Mouse (Mus musculus) ES-Bruce4 (cell line): ENCODE measurements at regions not wholly inside any gene's neighbourhood (a gene's known extent, or its start where the extent isn't known, plus 50 kb on each side); places are given as distances from the start of the nearest gene placed in this dataset.

Experiments used
- H3K27ac ChIP-seq: 2 replicates; pipeline ENCODE4 v1.5.1; 2012; ENCODE audit warnings: low read length, inconsistent platforms; ENCODE audit not compliant: insufficient read depth
- H3K27me3 ChIP-seq: 2 replicates; pipeline ENCODE4 v1.6.1; 2012; ENCODE audit warnings: mild to moderate bottlenecking, low read length, inconsistent platforms; ENCODE audit not compliant: control insufficient read depth, poor library complexity, insufficient read depth, severe bottlenecking
- H3K36me3 ChIP-seq: 2 replicates; pipeline ENCODE4 v1.6.1; 2012; ENCODE audit warnings: inconsistent platforms, mild to moderate bottlenecking, low read length, moderate library complexity; ENCODE audit not compliant: control insufficient read depth, poor library complexity, insufficient read depth, severe bottlenecking
- H3K4me1 ChIP-seq: one replicate; pipeline ENCODE4 v1.8.1; 2011; ENCODE audit warnings: low read length; ENCODE audit not compliant: control insufficient read depth, insufficient read depth
- H3K4me3 ChIP-seq: 2 replicates; pipeline ENCODE4 v1.5.1; 2011; ENCODE audit warnings: low read depth, mild to moderate bottlenecking, low read length
- H3K9ac ChIP-seq: 2 replicates; pipeline ENCODE4 v1.6.1; 2012; ENCODE audit warnings: low read depth, mild to moderate bottlenecking, inconsistent platforms; ENCODE audit not compliant: poor library complexity, severe bottlenecking
- H3K9me3 ChIP-seq: replicated peaks from 2 replicates; pipeline ENCODE4 v1.6.1; 2012; ENCODE audit warnings: mild to moderate bottlenecking, low read length, inconsistent platforms; ENCODE audit not compliant: control insufficient read depth, poor library complexity, insufficient read depth, severe bottlenecking
- CTCF ChIP-seq: IDR thresholded peaks from one replicate; pipeline ENCODE4 v1.8.1; 2011; ENCODE audit warnings: low read depth, low read length
- EP300 ChIP-seq: IDR thresholded peaks from 2 replicates; pipeline ENCODE4 v1.6.1; 2011; ENCODE audit warnings: low read depth, low read length; ENCODE audit not compliant: insufficient read depth
- POLR2A ChIP-seq: IDR thresholded peaks from one replicate; pipeline ENCODE4 v1.8.1; 2011; ENCODE audit warnings: low read length; ENCODE audit not compliant: insufficient read depth

GRCm38 (mm10) chr12:118739103-118739502, 107.0 kb upstream of the Sp8 start:
- Histone ChIP-seq H3K4me3 (no peak overlapping the region), H3K4me1 (no peaks in the 10 kb centered on the region), H3K27ac (no peak overlapping the region), H3K27me3 (no peaks in the 10 kb centered on the region), H3K9me3 (no peaks in the 10 kb centered on the region), H3K9ac (no peak overlapping the region), H3K36me3 (no peaks in the 10 kb centered on the region)
- TF ChIP-seq CTCF (no peak), POLR2A (no peak), EP300 (no peak)

- Histone ChIP-seq H3K27ac (no peak overlapping the region), H3K9me3 (no peaks in the 10 kb centered on the region), H3K36me3 (no peaks in the 10 kb centered on the region), H3K4me1 (no peaks in the 10 kb centered on the region), H3K9ac (no peak overlapping the region), H3K27me3 (no peaks in the 10 kb centered on the region), H3K4me3 (no peak overlapping the region)
- TF ChIP-seq CTCF (no peak), EP300 (no peak), POLR2A (no peak)
Observed at GRCm38 (mm10) chr12:118725891-118726290, 120.2 kb upstream of the Sp8 start.

- no peaks in the 10 kb centered on the region for H3K4me1 ChIP-seq
- no peak for TF ChIP-seq CTCF
- no peak for TF ChIP-seq EP300
- no peak for TF ChIP-seq POLR2A
- H3K36me3 ChIP-seq, result no peaks in the 10 kb centered on the region
- no peaks in the 10 kb centered on the region; the same call in 1 of the 2 replicates for H3K9me3 ChIP-seq
- H3K4me3 ChIP-seq, result no peak overlapping the region
- H3K27ac ChIP-seq, result no peak overlapping the region
- H3K9ac ChIP-seq, result no peak overlapping the region
- H3K27me3 ChIP-seq, result no peaks in the 10 kb centered on the region
Observed at GRCm38 (mm10) chr12:118719878-118720573, 126.1 kb upstream of the Sp8 start.

GRCm38 (mm10) chr12:118716824-118717223, 129.3 kb upstream of the Sp8 start:
- Histone ChIP-seq H3K9ac (no peak overlapping the region), H3K9me3 (no peaks in the 10 kb centered on the region; the same call in 1 of the 2 replicates), H3K36me3 (no peaks in the 10 kb centered on the region), H3K27me3 (no peaks in the 10 kb centered on the region), H3K4me3 (no peak overlapping the region), H3K27ac (no peak overlapping the region), H3K4me1 (no peaks in the 10 kb centered on the region)
- no peak for TF ChIP-seq CTCF
- no peak for TF ChIP-seq EP300
- no peak for TF ChIP-seq POLR2A

- TF ChIP-seq POLR2A (no peak), CTCF (no peak), EP300 (no peak)
- Histone ChIP-seq H3K4me3 (no peak overlapping the region), H3K27ac (no peak overlapping the region), H3K4me1 (no peaks in the 10 kb centered on the region), H3K9me3 (no peaks in the 10 kb centered on the region), H3K27me3 (no peaks in the 10 kb centered on the region), H3K9ac (no peak overlapping the region), H3K36me3 (no peaks in the 10 kb centered on the region)
Observed at GRCm38 (mm10) chr12:118706626-118707025, 139.5 kb upstream of the Sp8 start.

GRCm38 (mm10) chr12:118704826-118705225, 141.3 kb upstream of the Sp8 start:
- TF ChIP-seq CTCF, result no peak
- TF ChIP-seq EP300, result no peak
- TF ChIP-seq POLR2A, result no peak
- Histone ChIP-seq H3K27me3 (no peaks in the 10 kb centered on the region), H3K9ac (no peak overlapping the region), H3K9me3 (no peaks in the 10 kb centered on the region), H3K36me3 (no peaks in the 10 kb centered on the region), H3K27ac (no peak overlapping the region), H3K4me1 (no peaks in the 10 kb centered on the region), H3K4me3 (no peak overlapping the region)
